Mouse (Mus musculus) heart, postnatal 10 days (tissue): ENCODE results near the gene Olfr1410. TPM values are rescaled to one million over a fixed set of nuclear protein-coding genes. Genes with fewer than 3 reads are reported as not detected.

Experiments used
- total RNA-seq, 2 experiments: library from RNA; stranded (reverse); gene quantifications; 2 replicates each; pipeline ENCODE4 v1.2.3; 2021

Gene Olfr1410
- total RNA-seq, 2 experiments from 2014 or later: not detected

Other genes with a start within 250 kb of the Olfr1410 start
- 100 to 1,000 TPM; 764 to 809 TPM for gene Ndufa10, start 131.9 kb upstream of the Olfr1410 start, total RNA-seq
- gene Olfr1416, start 120.7 kb upstream of the Olfr1410 start, total RNA-seq: not detected
- gene Olfr1415, start 109.7 kb upstream of the Olfr1410 start, total RNA-seq: not detected
- not detected for gene Olfr1414, start 87.1 kb upstream of the Olfr1410 start, total RNA-seq
- not detected for gene Olfr1413, start 34.5 kb upstream of the Olfr1410 start, total RNA-seq
- not detected for gene Olfr1412, start 20.0 kb upstream of the Olfr1410 start, total RNA-seq
- gene Olfr1411, start 11.4 kb upstream of the Olfr1410 start, total RNA-seq: not detected
- not detected for gene Olfr12, start 12.0 kb downstream of the Olfr1410 start, total RNA-seq
- 100 to 1,000 TPM; 221 to 231 TPM for gene Cops9, start 36.2 kb downstream of the Olfr1410 start, total RNA-seq
- not detected for gene Otos, start 43.1 kb downstream of the Olfr1410 start, total RNA-seq
- gene Gpc1, start 225.9 kb downstream of the Olfr1410 start, total RNA-seq: 100 to 1,000 TPM; 154 to 168 TPM